Mouse (Mus musculus) heart, postnatal 14 days (tissue): ENCODE results near the gene Cdk8. TPM values are rescaled to one million over a fixed set of nuclear protein-coding genes. Genes with fewer than 3 reads are reported as not detected.

Experiments
- DNase-seq, 2 experiments: peaks; one replicate each; pipeline ENCODE4 v3.0.0; 2021 to 2022
- intact Hi-C: fragments of 180-260 bp; cut with DNase I; formaldehyde crosslinking; loops from one replicate; pipeline ENCODE4 v1.15.1; 2025
- total RNA-seq, 2 experiments: library from RNA; stranded (reverse); gene quantifications; 2 replicates each; pipeline ENCODE4 v1.2.3; 2021

Gene Cdk8
- total RNA-seq, 2 experiments from 2014 or later: 21.7 to 24.1 TPM

GRCm38 (mm10) chr5:146274420-146275045 lies 43.5 kb downstream of the Cdk8 start:
- intact Hi-C loops: no loop called here
- DNase-seq: no peak

DNA sequence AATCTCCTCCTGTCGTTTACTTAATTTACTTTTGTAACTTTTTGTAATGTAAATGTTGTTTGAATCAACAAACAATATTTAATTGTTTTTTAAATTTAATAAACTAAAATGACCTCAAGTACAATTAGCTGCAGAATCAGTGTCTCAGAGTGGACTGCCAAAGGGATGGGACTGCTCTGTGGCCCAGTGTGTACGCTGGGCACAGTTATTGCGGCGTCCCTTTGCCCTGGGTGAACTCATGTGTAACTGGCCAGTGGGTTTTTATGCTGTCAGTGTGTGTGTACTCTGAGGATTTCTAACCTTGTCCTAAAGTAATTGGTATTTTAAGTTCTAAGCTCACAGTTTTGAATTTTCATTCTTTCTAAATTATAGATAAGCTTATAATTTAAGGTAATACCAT lies 46.5 kb downstream of the Cdk8 start:
- intact Hi-C loops: no loop called here

GRCm38 (mm10) chr5:146280012-146280411 lies 49.0 kb downstream of the Cdk8 start:
- intact Hi-C loops: loop anchor here (10.0 kb wide), 1 partner anchor 45 kb away; the partner anchor contains the start of gene Cdk8
- DNase-seq: no peak

More for the DNA sequence above, 46.5 kb downstream of the Cdk8 start:
- DNase-seq: no peak

- intact Hi-C loops: loop anchor here (10.0 kb wide), 1 partner anchor 47 kb away; the partner anchor contains the start of gene Cdk8
These were observed 50.3 kb downstream of the Cdk8 start for GRCm38 (mm10) chr5:146281241-146281818.

DNA sequence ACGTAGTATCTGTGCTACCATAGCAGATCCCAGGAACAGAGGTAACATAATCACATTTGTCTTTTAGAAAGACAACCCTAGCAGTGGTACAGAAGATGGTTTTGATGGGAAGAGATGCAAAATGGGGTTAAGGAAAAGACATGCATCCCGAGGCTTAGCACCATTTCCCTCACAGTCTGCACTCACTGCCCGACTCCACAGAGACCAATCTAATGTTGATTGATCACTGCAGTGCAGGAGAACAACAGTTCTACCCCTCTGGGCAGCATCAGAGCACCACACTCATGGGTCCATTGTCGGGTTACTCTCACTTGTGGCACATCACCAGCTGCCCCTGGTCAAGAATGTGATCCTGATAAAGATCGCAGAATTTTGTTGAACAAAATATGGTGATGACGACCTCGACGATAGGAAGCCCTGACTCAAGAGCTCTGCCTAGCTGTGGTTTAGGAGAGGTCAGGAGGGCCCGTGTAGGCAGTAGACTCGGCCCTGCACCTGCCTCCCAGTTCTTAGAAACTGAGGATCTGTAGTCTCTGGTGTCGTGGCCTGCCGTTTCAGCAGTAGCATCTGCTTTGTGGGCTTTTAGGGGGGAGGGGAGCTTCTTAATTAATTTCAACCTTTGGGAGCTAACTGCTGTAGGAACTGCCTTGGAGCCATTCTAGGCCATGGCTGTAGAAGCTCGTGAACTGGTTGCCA lies 51.0 kb downstream of the Cdk8 start:
- DNase-seq: no peak
- intact Hi-C loops: loop anchor here (10.0 kb wide), 1 partner anchor 47 kb away; the partner anchor contains the start of gene Cdk8

More at GRCm38 (mm10) chr5:146281241-146281818, 50.3 kb downstream of the Cdk8 start:
- DNase-seq: no peak

DNA sequence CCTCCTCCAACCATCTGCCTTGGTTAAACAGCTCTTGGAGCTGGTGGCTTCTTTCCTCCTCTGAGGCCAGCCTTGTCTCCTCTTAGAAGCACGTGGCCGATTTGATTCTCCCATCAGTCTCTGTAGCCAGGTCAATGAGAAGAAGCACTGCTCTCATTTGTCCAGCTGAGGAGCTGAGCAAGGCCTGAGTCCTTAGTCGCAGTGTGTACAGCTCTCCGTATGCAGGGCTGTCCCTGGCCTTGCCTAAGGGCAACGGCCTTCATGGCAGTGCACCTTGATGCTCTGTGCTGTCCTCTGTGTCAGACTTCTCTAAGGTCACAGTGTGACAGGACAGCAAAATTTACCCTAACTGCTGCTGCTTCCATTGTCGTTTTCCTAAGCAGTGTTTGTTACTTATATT lies 52.9 kb downstream of the Cdk8 start:
- no peak for DNase-seq
- intact Hi-C loops: loop anchor here (10.0 kb wide), 1 partner anchor 49 kb away; the partner anchor contains the start of gene Cdk8

GRCm38 (mm10) chr5:146287416-146287815 lies 56.4 kb downstream of the Cdk8 start:
- intact Hi-C loops: loop anchor here (10.0 kb wide), 1 partner anchor 53 kb away; the partner anchor contains the start of gene Cdk8
- DNase-seq: no peak

GRCm38 (mm10) chr5:146288048-146288501 lies 57.0 kb downstream of the Cdk8 start:
- no peak for DNase-seq
- intact Hi-C loops: loop anchor here (10.0 kb wide), 1 partner anchor 53 kb away; the partner anchor contains the start of gene Cdk8

GRCm38 (mm10) chr5:146289921-146290320 lies 58.9 kb downstream of the Cdk8 start:
- intact Hi-C loops: loop anchor here (10.0 kb wide), 1 partner anchor 55 kb away; the partner anchor contains the start of gene Cdk8
- DNase-seq: no peak

DNA sequence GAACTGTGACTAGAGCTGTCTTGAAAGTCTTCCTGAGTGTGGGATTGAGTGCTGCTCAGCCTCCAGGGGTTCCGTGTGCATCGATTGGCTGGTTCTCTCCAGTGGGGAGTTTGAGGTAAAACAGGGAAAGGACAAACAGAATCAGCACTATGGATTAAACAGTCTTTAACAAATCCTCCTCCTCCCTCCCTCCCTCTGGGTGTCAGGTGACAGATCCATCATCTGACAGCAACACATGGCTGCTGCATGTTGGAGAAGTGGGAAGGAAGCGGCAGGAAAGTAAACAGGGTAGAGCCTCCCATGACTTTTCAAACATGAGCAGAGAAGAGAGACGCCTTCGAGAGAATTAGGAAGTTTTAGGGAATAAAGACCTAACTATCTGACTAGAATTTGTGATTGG lies 59.4 kb downstream of the Cdk8 start:
- intact Hi-C loops: no loop called here

GRCm38 (mm10) chr5:146291560-146291959 lies 60.5 kb downstream of the Cdk8 start:
- DNase-seq: no peak
- intact Hi-C loops: no loop called here

More for the DNA sequence above, 59.4 kb downstream of the Cdk8 start:
- DNase-seq: no peak

DNA sequence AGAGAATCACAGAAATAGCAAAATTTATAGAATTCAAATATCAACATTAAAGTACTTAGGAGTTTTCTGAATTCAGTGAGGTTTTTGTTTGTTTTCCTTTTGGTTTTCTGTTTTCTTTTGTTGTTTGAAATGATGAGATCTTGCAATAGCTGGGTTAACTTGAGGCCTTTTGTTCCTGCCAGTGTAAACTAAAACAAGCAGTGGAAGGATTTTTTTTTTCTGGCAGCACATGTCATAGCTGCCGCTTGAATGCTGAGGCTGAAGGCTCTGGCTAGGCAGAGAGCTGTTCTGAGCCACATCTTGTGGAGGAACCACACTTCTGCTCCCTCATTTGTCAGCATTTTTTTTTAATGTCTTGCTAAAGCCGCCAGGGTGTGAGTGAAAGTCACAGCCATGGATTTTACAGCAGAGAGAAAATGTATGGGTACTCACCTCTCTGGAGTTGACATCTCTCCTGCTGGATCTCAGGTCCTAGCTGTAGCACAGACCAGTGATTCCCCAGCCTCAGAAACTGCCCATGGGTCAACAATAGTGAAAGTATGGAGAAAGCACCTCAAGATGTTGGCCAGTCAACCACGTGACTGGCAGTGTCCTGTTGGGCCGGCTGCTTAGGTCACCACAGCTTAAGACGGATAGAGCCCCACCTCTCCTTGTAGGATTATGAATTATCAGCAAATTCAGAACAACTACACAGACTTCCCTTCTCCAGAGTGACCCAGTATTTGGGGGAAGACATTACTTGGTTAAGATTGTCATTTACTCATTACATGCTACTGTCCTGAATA lies 62.1 kb downstream of the Cdk8 start:
- DNase-seq: no peak
- intact Hi-C loops: no loop called here

GRCm38 (mm10) chr5:146293919-146294700 lies 63.1 kb downstream of the Cdk8 start:
- intact Hi-C loops: no loop called here
- DNase-seq: no peak

DNA sequence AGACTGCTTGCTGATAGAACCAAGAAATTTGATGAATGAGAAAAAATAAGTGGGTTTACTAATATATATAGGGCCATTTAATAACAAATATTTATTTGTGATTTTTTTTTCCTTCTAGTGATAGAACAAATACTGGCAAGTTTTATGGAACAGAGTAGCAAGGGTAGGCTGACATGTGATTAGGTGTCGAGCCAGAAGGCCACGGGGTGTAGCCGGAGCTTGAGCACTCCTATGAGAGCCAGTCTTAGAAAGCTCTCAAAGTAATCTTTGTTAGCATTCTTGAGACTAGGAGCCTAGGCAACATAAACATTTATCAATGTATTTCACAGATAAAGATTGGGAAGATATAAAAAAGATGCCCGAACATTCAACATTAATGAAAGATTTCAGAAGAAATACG lies 63.8 kb downstream of the Cdk8 start:
- intact Hi-C loops: no loop called here
- DNase-seq: no peak

DNA sequence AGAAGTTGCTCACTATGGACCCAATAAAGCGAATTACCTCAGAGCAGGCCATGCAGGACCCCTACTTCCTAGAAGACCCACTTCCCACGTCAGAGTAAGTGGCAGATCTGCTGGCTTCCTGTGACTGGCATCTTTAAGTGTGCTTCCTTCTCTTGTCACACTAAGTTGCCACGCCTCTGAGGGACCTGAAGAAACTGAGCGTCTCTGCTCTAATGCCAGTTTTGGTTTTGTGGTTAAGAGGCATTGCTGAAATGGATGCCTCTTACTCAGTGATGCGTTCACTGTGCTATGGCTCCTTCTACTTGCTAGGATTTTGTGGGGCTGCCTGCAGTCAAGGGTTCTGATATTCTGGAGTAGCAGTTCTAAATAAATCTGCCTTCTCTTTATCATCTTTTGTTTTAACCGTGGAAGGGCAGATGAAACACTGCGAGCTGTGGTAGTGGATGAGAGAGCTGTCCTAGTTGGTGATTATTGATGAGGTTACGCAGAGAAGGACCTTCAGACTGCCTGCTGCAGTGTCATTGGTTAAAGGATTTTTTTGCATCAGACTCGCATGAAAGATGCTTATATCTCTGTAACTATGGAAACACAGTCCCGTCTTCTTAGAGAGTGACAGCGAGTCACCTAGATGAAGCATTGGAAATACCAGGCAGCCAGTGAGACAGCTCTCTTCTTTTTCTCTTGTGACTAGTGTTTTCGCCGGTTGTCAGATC lies 67.9 kb downstream of the Cdk8 start:
- DNase-seq: no peak
- intact Hi-C loops: no loop called here

- peak; percentile 51 to 53 for DNase-seq
- intact Hi-C loops: no loop called here
These were observed 68.5 kb downstream of the Cdk8 start for GRCm38 (mm10) chr5:146299520-146299870.

GRCm38 (mm10) chr5:146303470-146303869 lies 72.4 kb downstream of the Cdk8 start:
- intact Hi-C loops: loop anchor here (1.0 kb wide), 1 partner anchor 115 kb away; no protein-coding TSS in a partner anchor
- DNase-seq: peak; percentile 68 to 79

- DNase-seq: no peak
- intact Hi-C loops: no loop called here
These were observed 76.2 kb downstream of the Cdk8 start for GRCm38 (mm10) chr5:146307046-146307743.
